Mouse (Mus musculus): ENCODE data around the gene Rasal2.

- TF ChIP-seq CTCF (conservative IDR thresholded peaks at IDR 0.05 in 1 of 2, IDR thresholded peaks at IDR 0.05 in 1 of 2; ENCODE audit: low read depth in 2 of 2, low read length in 2 of 2) (no peak), POLR2A (IDR thresholded peaks at IDR 0.05; ENCODE audit: low read depth, low read length) (no peak), NELFE (IDR thresholded peaks at IDR 0.05; ENCODE audit: low read depth, low read length) (no peak), JUND (conservative IDR thresholded peaks at IDR 0.05; ENCODE audit: low read depth, low read length) (no peak), MEF2A (IDR thresholded peaks at IDR 0.05; ENCODE audit: borderline replicate concordance, low read depth, low read length) (no peak), USF1 (IDR thresholded peaks at IDR 0.05; ENCODE audit: low read depth, low read length) (no peak), TCF12 (IDR thresholded peaks at IDR 0.05; ENCODE audit: low read depth, low read length) (no peak), CHD1 (IDR thresholded peaks at IDR 0.05; ENCODE audit: low read depth, low read length) (no peak), CHD2 (IDR thresholded peaks at IDR 0.05; ENCODE audit: low read length) (no peak), E2F4 (IDR thresholded peaks at IDR 0.05; ENCODE audit: insufficient replicate concordance, low read depth, low read length) (no peak), EP300 (IDR thresholded peaks at IDR 0.05; ENCODE audit: low read length) (no peak), ZNF384 (IDR thresholded peaks at IDR 0.05; ENCODE audit: low read depth, low read length) (no peak), BHLHE40 (IDR thresholded peaks at IDR 0.05; ENCODE audit: low read depth, low read length) (no peak), UBTF (IDR thresholded peaks at IDR 0.05; ENCODE audit: low read depth, low read length) (no peak)
Observed at GRCm38 (mm10) chr1:157323091-157323490, 89.3 kb downstream of the Rasal2 start.

All from CH12.LX (cell line).